Mouse (Mus musculus) layer of hippocampus, adult 11-12 months (tissue): ENCODE results near the gene Prkcd.

ENCODE experiments used
- DNase-seq: peaks from one replicate; pipeline ENCODE4 v3.0.0; 2022; ENCODE audit warnings: low spot score

Prkcd gene

GRCm38 (mm10) chr14:30635219-30635910 lies 9.4 kb upstream of the Prkcd start:
- no peak for DNase-seq

GRCm38 (mm10) chr14:30634418-30634817 lies 8.4 kb upstream of the Prkcd start:
- DNase-seq = no peak

DNA sequence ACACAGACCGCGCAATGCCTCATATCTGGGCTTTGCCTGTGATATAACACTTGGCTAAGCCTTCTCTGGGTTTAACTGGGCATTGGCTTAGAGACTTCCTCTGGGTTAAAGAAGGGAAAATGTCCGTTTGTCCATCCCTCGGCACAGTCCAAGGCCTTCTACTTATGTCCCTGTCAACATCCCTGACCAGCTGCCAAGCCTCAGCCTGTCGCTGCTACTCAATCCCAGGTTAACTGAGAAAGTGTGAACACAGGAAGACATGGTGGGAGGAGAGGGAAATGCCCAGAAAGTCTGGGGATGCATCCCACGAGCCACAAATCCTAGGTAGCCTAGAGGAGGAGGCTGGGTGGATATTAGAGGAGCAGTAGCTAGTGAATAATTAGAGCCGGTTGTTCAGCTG lies 7.7 kb upstream of the Prkcd start:
- DNase-seq = no peak

GRCm38 (mm10) chr14:30631834-30632233 lies 5.8 kb upstream of the Prkcd start:
- no peak for DNase-seq

GRCm38 (mm10) chr14:30630811-30631576 lies 5.0 kb upstream of the Prkcd start:
- no peak for DNase-seq

DNA sequence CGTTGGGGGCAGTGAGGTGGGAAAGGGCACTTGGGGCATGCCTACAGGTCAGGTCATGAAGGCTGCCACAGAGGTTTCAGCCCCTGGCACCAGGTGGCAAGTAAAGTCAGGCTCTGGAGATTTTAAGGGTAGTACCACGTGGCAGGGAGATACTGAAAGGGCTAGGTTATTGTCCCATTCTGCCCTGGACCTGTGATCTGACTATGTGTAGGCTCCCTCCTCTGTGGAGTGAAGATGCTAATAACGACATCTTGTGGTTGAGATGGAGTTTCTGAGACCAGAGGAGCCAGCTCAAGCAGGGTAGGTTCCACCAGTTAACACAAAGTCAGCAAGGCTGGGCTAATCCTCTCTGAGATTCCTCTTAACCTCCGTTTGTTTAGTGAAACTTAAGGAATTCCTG lies 3.8 kb upstream of the Prkcd start:
- DNase-seq = no peak

DNA sequence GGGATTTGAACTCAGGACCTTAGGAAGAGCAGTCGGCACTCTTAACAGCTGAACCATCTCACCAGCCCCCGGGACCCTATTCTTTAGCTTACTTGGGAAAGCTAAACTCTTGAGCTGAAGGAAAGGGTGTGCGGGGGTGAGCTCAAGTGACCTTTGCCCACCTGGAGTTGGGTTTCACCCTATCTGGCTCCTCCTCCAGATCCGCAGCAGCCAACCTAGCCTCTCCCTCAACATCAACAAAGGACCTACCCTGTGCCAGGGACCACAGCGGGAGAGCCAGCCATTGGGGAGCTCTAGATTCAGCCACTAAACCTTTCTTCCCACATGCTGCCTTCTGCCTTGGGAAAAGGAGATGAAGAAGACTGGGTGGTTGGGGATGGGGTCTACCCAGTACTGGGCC lies 2.2 kb upstream of the Prkcd start:
- DNase-seq = no peak

DNA sequence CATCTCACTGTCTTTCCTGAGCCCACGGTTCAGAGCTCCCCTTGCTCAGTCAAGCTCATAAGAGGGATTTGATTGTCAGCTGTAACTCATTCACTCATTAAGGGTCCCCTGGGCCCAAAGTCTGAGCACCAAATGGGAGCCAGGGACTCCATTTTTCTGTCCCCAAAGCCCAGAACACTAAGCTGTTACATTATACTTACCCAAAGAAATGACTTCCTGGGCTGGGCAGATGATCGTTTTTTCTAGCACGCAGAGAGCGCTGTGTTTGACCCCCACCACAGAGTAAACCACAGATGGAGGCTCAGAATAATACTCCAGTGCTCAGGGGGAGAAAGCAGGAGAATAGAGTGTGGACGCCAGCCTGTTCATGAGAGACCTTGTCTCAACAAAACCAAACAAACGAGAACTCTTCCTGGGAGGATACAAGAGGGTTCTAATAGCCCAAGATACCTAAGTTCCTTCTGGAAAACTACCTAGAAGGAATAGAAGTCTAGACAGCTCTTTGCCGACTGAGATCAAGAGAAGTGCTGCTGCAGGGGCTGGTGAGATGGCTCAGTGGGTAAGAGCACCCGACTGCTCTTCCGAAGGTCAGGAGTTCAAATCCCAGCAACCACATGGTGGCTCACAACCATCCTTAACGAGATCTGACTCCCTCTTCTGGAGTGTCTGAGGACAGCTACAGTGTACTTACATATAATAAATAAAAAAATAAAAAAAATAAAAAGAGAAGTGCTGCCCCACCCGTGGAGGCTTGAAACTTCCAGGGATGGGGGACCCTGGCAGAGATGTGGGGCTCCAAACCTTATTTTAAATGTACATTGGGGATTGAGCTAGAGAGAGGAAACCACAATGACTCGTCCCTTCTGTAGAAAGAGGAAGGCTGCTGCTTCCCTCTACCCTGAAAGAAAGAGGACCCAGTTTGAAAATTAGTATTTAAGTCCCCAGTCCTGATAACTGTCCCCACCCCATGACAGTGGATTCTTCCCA lies 1.0 kb upstream of the Prkcd start:
- no peak for DNase-seq

DNA sequence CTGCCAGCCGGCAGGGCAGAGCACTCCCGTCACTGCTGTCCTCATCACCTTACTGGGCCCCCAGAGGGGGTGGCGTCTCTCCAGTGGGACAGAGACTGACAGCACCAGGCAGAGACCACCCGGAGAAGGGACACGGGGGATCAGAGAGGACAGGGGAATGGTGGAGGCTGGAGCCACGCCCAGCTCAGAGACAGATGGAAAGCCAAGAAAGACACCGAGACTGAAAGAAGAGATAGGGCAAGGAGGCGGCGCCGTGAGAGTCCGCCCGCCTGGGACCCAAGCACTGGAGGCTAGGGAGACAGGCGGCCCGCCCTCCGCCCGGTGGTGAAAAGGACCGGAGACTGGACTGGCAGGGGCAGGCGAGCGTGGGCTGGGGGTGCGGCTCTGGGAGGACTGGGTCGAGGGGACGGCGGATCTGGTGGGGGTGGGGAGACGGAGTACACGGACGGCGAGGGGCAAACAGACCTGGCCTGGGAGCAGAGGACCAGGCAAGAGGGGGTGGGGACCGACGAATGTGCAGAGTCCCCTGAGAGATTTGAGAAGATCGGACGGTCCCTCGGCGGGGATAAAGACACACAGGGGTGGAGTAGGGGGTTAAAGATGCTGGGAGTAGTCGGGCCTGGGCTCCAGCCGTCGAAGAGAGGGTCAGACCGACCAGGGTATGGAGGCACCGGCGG lies 741 bp downstream of the Prkcd start:
- no peak for DNase-seq

DNA sequence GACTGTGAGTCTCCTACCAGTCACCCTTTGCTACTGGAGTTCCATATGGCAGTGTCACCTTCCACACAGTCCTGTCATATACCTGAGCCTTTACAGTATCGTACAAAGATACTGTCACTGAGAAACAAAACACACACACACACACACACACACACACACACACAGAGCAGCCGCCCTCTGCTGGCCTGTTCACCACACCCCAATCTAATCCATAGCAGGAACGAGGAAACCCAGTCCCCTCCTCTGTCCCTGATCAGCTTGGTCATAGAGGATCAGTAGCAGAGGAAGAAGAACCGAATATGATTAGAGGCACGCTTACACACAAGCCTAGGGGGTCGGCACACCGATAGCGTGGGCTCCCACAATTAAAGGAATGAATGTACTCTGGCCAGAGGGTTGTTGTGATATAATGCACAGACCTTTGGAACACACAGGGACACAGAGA lies 1.7 kb downstream of the Prkcd start:
- DNase-seq = no peak

DNA sequence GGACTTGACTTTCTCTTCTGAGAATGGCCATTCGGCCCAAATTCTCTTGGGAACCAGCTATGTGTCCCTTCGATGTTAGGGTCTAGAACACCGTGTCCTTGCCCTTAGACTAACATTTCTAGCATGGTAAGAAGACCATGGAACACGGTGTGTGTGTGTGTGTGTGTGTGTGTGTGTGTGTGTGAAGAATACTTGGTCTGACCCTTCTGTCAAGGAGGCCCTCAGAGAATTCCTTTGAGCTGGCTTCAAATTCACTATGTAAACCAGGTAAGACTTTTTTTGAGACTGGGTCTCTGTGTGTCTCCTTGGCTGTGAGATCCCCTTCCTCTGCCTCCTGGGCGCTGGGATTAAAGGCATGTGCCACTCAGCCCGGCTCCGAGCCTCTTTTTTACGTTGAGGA lies 3.5 kb downstream of the Prkcd start:
- no peak for DNase-seq

GRCm38 (mm10) chr14:30622130-30622529 lies 3.9 kb downstream of the Prkcd start:
- no peak for DNase-seq

GRCm38 (mm10) chr14:30619982-30620578 lies 5.9 kb downstream of the Prkcd start:
- peak; percentile 40 for DNase-seq

DNA sequence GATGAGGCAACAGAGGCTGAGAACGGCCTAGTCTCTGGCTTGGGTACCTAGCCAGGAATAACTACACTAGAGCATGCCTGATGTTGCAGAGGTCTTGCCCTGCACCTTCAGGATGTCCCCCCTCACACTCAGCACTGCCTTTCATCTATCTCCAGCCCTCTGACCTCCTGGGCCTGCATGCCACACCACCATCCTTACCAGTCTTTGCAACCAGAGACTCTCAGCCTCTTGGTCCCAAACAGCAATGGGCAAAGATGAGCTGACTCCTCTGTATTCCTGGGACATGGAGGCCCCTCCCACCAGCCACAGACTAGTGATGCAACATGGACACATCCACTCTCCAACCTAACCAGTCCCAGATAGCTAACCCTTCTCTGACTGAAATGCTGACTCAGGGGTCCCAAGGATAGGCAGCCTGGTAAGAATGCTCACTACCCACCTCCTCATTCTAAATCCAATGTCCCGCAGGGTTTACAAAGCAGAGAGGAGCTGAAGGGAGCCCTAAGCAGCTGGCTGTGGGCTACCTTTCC lies 7.2 kb downstream of the Prkcd start:
- no peak for DNase-seq

DNA sequence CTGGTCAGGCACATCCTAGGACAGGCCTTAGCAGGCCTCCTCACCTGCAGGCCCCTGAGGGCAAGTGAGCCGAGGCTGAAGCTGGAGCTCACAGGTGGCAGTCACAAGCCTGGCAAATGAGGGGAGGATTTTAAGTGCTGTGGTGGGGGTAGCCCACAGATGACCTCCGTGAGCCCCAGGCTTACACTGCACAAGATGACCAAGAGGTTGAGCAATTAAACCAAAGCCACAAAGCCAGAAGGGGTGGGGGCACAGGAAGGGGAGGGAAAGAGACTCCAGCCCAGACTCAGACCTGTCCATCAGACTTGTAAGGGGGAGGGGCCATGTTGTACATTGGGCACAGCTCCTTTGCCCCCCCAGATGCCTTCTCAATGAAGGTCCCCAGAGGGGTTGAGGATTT lies 9.3 kb downstream of the Prkcd start:
- DNase-seq = no peak

- no peak for DNase-seq
These were observed 12.9 kb downstream of the Prkcd start for GRCm38 (mm10) chr14:30612962-30613715.

- DNase-seq = peak; percentile 76
These were observed 13.5 kb downstream of the Prkcd start for GRCm38 (mm10) chr14:30612523-30612922.

- DNase-seq = no peak
These were observed 15.1 kb downstream of the Prkcd start for GRCm38 (mm10) chr14:30610940-30611339.

GRCm38 (mm10) chr14:30610304-30610703 lies 15.7 kb downstream of the Prkcd start:
- no peak for DNase-seq

DNA sequence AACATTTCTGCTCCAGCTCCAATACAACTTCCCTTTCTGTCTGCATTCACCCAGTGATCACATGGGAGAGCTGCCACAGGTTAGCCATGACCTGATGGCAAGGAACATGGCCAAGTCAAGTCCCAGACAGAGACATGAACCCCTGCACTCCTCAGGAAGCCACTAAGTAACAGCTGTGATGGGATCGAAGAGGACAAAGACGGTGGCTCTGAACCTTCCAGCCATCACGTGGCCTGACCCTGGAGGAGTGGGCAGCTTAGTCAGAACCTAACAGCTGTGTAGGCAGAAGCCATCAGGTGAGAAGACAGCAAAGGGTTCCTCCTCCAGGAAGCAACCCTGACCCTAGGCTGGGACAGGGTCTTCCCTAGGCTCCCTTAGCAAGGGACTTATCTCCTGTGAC lies 16.5 kb downstream of the Prkcd start:
- no peak for DNase-seq
